Mouse (Mus musculus): ENCODE measurements around the gene Cpd.
A peak's percentile ranks its signal among the peaks of the same experiment; 100 is the strongest.

Gene Cpd

DNA sequence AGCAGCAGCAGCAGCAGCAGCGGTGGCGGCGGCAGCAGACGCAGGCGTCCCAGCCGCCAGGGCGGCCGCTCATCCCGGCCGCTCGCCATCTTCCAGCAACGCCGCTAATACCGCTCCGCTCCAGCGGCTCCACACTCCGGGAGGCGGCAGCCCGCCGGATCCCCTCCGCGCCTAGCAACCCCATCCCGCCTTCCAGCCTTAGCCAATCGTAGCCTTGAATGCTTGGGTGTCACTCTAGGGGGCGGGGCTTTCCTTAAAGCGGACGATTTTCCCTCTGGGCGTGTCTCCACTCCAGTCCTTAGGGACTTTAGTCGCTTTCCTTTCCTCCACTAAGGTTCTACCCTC is at the start of gene Cpd:
Gene Cpd (minus strand): TSS at position 141 of the 345 bp plus-strand sequence.
- peak; percentile 91 for DNase-seq (ENCODE audit: low spot score)

DNA sequence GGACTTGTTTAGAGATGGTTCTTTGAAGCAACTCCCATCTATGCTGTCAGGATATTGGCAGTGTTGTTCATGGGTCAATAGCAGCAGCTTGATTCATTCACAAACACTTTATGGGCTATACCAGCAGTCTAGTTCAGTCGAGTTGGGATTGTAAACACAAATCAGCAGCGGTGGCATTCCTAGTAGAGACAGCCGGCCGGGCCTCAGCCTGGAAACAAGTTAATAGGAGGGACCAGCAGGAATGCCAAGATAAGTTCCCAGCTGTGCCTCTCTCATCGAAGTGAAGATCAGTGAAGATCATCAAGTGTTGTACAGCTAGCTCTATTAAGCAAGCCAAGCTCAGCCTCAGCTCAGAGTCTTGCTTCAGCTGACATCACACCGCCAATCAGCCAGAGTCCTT is 49.5 kb upstream of the Cpd start:
- DNase-seq (ENCODE audit: low spot score), result no peak

DNA sequence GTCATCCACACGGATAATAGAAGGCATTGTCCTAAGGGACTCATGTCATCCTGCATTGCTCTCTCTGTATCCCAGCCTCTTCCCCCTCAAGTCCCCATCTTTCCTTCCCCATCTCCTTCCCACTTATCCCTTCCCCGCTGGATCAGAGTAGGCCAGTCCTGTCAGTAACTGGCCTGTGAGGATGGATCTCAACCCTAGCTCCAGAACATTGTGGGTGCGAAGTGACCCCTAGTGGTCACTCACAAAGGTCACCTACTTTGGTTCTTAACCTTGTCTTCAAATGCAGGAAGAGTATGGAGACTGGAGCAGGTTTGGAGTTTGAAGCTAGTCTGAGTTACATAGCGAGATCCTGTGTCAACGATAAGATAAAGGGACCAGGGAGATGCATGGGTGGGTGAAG is 47.4 kb upstream of the Cpd start:
- peak; percentile 18 for DNase-seq (ENCODE audit: low spot score)

DNA sequence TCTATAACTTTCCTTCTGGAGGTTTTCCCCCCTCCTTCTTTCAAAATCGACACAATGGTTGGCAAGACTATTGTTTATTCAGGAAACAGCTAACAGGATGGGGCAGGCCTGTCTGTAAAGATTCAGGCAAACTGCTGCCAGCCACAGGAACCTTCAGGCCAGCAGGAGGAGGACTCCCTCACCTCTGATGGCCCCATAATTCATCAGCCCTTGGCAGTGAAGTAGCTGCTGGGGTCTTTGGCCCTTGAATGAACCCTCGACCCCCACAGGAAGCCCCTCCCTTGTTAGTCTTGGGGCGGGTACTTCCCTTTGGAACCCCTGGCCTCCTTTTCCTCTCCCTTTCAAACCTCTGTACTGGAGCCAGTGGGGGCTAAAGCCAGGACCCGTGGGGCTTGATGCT is 46.8 kb upstream of the Cpd start:
- DNase-seq (ENCODE audit: low spot score), result peak; percentile 15

DNA sequence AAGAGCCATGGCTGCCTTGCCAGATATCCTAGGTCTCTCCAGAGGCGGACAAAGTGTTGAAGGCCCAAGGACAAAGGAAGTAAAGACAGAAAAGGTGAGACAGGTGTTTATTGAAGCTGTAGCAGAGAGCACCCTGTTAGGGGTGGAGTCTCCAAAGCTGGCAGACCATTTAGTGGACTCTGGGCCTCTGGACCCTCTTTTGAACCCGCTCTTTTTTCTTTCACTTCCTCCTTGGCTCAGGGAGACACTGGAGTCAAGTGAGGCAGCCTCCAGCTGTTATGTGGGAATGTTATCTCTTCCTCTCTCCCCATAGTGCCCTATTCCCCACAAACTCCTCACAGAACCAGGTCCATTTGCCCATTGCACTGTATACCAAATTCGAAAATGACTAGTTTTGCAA is 46.2 kb upstream of the Cpd start:
- no peak for DNase-seq (ENCODE audit: low spot score)

DNA sequence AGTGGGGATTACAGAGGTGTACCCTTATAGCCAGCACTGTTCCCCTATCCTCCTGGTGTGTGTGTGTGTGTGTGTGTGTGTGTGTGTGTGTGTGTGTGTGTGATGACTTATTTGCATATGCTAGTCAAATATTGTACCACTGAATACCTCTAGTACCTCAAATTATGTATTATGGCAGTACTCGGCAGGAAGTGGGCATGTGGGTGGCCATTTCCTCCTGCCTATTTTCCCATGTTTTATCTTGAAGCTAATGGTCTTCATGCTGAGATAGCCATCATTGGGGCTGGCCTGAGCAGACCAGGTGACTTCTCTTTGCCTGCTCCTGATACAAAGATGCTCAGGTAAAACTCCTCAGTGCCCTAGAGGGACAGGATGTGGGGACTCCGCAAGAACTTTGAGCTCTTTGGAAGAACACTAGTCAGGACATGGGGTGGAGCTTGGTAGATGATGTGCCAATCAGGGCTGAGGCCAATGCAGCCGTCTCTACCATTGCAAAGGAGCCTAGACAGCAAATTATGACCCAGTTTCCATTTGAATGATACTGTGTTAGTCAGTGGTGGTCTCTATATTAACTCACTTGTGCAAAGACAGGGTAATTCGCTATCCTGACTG is 45.0 kb upstream of the Cpd start:
- no peak for DNase-seq (ENCODE audit: low spot score)

DNA sequence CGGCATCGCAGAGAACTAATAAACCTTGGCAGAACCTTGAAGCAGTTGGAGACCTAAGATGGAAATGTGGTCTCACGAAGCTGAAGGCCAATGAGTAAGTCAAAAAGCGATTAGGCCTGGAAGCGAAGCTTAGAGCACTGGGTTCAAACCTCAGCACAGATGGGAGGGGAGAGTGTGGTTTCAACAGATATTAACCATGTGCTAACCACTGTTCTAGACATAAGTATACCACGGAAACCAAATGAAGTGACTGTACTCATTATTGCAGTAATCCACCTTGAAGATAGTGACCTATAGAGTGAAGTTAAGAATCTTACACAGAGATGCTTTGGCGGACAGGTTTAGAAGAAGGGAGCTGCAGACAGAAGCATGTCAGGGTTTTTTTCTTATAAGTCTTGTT is 44.4 kb upstream of the Cpd start:
- no peak for DNase-seq (ENCODE audit: low spot score)

DNA sequence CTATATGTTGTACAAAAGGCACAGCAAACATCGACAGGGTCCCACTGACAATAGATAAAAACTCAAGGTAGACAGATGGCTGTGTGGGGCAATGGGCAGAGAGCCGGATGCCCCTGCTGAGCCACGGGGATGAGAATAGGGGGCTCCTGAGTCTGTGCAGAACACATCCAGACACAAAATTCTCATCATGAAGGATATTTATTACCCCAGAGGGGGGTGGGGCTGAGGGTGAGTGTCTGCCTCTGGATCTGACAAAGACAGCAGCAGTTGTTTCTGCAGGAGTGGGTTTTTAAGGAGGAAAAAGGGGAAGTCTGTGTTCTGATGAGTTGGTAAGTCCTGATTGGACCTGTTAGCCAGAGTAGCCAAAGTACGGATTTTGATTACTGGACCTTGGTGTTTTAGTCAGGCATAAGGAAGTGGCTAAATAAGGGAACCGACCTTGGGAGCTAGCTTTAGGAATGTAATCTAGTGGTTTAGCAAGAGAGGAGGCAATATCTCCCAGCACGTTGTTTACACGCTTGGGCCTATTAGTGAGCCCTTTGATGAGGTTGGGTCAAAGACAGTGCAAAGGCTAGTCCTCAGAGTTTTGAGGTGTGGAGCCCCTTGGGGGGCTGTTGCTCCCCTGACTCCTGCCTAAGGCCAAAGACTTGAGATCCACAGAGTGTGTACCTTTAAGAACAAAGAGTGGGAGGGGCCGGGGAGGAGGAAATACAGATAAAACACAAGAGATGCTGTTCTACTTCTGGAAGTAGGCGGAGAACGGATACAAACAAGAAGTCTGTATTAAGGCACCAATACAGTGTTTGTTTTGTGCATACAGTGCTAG is 42.7 kb upstream of the Cpd start:
- peak; percentile 22 for DNase-seq (ENCODE audit: low spot score)

DNA sequence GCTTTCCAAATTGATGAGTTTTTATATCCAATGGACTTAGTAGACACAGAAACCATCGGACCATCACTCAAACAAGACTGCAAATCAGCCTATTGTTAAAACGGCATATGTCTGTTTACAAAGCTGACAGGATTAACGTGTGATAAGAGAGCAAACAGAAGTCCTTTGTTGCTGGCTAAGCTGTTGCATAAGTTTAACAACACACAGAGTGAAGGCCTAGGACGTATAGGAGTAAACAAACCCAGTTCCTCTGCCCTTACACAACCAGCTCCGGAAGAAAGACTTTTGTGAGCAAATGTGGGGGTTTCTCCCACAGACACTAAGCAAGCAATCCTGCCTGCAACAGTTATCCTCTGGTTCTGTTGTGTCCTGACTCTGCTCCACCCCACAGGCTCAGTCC is 37.6 kb upstream of the Cpd start:
- no peak for DNase-seq (ENCODE audit: low spot score)

DNA sequence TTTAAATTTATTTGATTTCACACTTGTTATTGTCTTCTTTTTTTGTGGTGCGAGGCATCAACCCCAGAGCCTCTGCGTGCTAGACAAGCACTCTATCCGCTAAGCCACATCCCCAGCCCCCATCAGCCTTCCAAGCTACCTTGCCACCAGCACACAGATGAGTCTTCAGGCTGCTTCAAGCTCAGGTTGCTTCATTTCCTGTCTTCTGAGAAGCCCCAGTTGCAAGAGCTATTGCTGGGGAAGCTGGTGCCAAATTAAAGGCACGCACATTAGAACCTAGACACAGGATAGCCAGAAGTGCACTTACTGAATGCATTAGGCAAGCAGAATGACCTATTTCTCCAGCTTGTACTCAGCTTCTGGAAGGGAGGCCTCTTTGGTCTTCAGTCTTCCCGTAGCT is 33.0 kb upstream of the Cpd start:
- no peak for DNase-seq (ENCODE audit: low spot score)

DNA sequence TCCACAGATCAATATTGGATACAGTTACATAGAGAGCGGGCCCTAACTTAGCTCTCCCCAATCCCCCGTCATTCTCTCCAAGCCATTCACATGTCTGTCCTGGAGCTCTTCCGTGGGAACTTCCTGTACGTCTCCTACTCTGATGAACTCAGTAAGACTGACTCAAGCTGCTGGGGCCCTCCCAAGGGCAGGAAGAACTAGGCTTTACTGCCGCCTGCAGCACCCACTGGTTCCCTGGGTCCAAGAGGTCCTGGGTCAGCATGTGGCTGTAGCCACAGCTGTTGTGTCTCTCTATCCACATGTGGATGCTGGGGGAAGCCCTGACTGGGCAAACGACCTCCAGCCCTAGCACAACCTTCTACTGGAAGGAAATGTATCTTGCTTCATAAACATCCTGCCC is 27.9 kb upstream of the Cpd start:
- DNase-seq (ENCODE audit: low spot score), result no peak

DNA sequence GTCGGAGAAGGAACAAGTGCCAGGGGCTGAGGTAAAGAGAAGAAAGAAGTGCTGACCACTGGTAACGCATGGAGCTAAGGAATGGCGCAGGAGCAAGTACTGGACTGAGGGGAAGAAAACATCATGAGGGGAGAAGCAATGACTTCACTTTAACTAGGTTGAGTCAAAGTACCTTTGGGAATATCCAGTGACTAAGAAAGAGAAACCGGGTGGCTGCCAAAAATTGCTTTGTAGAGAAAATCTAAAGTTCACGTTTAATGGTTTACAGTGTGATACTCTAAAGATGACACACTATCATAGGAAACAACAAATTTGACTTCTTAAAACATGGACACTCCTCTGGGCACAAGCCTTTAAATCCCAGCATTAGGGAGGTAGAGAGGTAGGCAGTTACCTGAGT is 27.0 kb upstream of the Cpd start:
- DNase-seq (ENCODE audit: low spot score), result no peak

DNA sequence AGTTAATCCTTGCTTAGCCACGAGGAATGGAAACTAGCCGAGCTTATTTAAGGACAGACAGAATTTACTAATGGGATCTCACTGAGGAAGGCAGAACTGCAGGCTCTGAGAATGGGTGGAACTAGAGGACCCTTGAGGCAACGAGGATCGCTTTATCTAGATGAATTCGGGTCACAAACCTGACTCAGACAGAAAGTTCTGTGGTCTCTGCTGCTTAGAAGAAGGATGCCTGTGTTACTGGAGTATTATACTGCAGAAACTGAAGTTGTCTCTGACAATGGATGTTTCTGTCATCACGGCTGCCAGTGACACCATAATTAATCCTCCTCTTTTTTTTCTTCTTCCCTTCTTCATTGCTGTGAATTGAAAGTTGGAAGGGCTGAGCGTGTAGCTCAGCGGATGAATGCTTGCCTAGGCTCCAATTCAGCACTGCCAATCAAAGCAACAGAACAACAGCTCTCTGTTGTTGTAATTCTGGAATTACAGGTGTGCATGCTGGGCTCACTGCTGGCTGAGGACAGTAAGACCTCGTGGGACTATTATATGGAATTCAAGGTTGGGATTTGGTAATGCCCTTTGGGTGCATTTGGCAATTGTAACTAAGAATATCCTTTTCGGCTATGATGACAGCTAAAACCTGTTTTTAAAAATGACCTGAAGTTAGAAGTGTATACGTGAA is 25.9 kb upstream of the Cpd start:
- DNase-seq (ENCODE audit: low spot score), result no peak

DNA sequence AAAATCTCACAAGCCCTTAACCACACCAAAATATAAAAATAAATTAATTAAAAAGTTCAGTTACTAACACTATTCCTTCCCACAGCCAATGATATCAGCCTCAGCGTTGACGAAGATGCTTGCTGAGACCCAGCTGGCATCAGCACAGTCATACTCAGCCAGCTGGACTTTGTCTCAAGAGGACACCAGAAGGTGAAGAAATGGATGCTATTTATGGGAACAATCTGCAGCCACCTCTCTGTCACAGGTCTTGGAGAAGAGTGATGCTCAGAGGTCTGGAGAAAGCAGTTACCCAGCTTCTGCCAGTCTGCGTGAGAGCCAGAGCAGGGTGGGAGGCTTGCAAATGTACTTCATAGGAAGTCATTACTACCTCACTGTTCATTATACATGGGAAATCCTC is 14.4 kb upstream of the Cpd start:
- DNase-seq (ENCODE audit: low spot score), result no peak

DNA sequence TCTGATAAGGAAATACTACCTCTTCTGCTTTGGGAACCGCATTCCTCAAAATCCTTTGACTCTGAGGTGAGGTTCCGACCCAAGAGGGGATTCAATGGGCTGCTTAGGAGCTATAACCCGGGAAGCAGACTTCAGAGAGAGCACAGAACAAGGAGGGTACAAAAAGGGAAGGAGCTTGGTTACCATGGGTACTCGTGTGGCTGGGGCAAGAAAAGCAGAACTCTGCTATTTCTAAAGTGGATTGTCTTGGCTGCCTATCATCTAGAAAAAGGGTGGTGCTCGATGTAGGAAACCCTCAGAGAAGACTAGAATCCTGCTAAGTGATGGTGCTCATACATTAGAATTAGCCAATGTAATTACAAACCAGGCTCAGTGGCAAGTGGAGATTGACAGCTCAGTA is 12.4 kb upstream of the Cpd start:
- DNase-seq (ENCODE audit: low spot score), result no peak

DNA sequence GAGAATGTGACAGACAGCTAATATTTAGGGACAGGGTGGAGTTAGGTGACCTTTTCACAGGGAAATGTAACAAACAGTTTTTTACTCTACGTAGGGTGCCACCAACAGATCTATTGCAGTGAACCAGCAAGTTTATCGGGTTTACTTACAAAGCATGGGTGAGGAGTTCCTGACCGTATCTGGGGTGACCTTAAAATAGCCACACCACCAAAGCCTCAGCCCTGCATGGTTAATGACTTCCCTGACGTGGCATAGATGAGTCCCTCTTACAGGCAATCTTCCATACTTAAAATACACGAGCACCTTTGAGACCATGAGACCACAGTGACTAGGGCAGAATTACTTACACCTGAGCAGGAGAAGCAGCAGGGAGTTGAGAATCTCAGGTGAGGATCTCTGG is 12.0 kb upstream of the Cpd start:
- DNase-seq (ENCODE audit: low spot score), result no peak

DNA sequence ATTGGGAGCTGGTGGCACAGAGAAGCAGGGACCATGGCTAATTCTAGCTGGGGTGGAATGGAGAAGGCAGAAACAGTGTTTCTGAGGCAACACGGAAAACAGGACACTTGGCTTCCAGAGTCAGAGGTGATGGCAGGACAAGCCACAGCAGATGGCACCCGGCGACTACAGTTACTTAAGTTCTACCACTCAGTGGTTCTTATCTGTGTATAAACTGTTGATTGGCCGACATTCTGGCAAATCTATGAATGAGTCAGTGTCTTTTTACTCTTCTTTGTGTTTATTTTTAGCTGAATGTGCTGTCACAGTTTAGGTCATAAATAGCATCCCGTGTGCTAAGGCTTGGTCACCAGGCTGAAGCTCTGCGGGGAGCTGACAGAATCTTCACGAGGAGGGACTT is 10.3 kb upstream of the Cpd start:
- DNase-seq (ENCODE audit: low spot score), result no peak

DNA sequence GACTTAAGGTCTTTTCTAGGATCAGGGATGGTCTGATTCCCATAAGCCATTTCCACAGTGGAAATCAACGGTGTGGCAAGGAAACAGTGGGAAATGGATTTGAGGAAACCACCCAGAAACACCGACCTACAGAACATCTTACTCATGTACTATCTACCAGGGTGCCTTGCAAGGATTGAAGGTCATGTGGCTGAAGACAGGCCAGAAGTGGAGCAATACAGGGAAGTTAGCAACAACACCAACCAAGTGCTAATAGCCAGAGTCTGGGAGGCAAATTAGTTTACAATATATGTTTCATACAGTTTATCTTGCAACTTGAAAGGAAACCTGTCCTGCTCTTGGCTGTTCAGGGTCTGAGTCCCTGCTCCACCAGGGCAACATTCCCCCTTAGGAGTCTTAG is 9.8 kb upstream of the Cpd start:
- DNase-seq (ENCODE audit: low spot score), result no peak

DNA sequence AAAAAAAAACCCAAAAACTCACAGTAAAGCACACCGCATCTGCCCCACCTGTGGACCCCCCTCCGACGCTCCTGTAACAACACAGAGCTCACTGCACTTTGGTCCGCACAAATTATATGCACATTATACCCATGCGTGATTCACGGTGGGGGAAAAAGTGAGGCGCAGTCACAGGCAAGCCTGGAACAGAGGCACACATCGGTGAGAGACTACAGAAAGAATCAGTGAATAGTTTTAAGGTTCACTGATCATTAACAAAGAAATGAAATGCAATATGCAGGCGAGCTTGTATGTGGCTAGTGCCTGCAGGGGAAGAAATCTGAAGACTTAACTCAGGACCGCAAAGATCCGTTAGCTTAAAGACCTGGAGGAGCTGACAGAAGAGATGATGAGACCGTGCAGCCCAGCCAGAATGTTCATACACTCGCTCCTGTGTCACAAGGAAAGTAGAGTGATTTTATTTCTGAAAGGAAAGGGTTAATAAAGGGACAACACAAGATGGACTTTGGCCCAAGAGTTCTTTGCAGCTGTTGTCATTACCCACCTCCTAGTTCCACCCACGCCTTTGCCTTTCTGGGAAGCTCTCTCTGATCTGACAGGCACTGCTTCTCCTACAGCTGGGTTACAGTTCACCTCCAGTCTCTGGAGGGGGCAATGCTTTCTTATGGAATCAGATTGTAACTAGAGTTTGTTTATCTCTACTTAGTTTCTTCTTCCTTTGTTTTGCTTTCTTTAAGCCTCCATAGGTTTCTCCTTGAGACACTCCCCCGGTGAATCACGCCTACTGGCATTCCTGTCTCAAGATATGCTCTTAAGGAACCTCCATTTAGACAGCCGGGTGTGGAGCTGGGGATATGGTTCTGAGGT is 7.9 kb upstream of the Cpd start:
- no peak for DNase-seq (ENCODE audit: low spot score)

DNA sequence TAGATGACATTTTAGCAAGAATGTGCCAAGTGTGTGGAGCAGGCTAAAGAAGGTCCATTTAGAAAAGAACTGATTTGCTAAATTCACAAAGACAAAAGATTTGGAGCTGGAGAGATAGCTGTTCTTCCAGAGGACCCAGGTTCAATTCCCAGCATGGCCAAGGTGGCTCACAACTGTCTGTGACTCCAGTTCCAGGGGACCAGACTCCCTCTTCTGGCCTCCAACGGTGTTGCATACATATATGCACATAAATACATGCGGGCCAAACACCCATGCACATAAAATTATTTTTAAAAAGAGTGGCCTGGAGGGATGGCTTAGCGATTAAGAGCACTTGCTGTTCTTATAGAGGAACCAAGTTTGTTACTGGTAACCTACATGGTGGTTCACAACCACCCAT is 4.7 kb upstream of the Cpd start:
- DNase-seq (ENCODE audit: low spot score), result no peak

DNA sequence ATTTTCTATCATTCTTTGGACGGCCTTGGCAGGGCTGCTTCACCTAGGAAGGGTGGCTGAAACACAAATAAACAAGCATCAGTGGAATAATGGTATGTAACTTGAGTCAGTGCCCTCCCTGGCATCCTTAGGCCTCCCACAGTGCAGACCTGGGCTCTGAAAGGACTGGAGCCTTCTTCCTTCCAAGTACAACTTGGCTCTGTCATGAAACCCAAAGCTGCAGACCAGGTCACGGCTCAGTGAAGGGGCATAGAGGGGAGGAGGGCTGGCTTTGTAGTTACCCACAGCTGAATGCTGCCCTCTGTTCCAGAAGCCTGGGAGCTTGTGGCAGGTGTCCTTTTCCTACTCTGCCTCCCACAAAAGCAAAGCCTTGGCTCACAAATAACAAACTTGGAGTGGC is 2.8 kb upstream of the Cpd start:
- DNase-seq (ENCODE audit: low spot score), result no peak

DNA sequence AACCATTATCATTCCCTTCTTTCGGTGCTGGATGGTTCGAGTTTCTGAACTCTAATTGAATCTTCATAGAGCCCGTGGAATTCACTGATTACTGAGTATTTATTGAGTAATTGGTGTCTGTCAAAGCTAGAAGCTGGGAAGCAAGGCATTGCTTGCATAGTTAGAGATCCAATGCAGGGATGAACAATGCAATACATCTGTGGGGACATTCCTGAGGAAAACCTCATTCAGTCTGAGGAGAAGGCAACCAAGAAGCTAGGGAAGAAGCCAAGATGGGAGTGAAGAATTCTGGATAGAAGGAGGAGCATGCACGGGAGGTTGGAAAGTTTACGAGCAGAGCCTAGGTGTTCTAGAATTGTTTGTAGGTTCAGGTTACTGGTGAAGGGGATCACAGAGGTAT is 1.3 kb upstream of the Cpd start:
- no peak for DNase-seq (ENCODE audit: low spot score)

DNA sequence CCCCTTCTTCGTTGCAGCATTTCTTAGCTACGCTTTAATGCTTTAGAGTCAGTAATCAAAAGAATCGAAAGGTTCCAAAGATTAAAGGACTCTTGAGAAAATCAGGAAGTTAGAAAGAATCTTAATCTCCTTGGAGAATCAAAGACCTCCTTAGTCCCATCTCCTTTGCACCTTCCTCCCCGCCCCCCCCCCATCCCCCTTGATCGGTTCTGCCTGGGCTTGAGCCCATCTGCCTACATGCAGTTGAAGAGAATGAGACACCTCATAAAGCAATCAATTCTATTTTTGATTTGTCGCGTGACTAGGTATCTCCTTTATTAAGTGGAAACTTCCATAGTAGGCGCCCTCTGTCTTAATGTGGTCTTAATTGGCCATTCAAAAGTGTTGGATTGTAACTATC is 536 bp upstream of the Cpd start:
- no peak for DNase-seq (ENCODE audit: low spot score)
